In genomic region chr9:107961351-107961762, GRCm38 (mm10) we compare ENCODE assay signal across 11 mouse cellular contexts. TPM values are rescaled to one million over a fixed set of nuclear protein-coding genes. Genes with fewer than 3 reads are reported as not detected.
A peak's percentile ranks its signal among the peaks of the same experiment; 100 is the strongest.
DNase-seq lines count a peak whose midpoint lies in the region; ATAC-seq lines count a peak whose summit lies in the region.
"Had no signal": no experiment of that assay in that cellular context is flagged by ENCODE, and none has a peak within 500 bp of the region (broad histone marks: within the 10 kb centered on the region; RNA-seq: fewer than 3 reads in every experiment).

No protein-coding gene starts in this region.

- DNase-seq in midbrain, embryonic 10.5 days (ENCODE audit: low spot score), result no peak
- peak; percentile 81 to 90 for DNase-seq in frontal cortex, postnatal 36 days (ENCODE audit: low spot score in 2 of 2)
- peak; percentile 89 to 91 for DNase-seq in left cerebral cortex, adult 9 months (ENCODE audit: low spot score in 2 of 2)
- DNase-seq in right cerebral cortex, postnatal 36 days (ENCODE audit: low spot score in 2 of 2), result peak; percentile 85 to 91
- no peak for DNase-seq in cerebellum, postnatal 36 days
- DNase-seq in heart, adult 8-10 months (ENCODE audit: low spot score), result no peak
- no peak for DNase-seq in heart, postnatal 10 days

- peaks cover 26% of the 10 kb centered on the region for H3K4me1 ChIP-seq in midbrain, embryonic 13.5 days (replicated peaks)
- H3K4me1 ChIP-seq in midbrain, embryonic 10.5 days, result peaks cover 41% of the 10 kb centered on the region
- H3K4me1 ChIP-seq: embryonic facial prominence, embryonic 15.5 days; limb, embryonic 12.5 days had no signal

- H3K36me3 ChIP-seq in midbrain, embryonic 13.5 days, result peaks cover 11% of the 10 kb centered on the region; the same call in 1 of the 2 replicates
- H3K36me3 ChIP-seq in midbrain, embryonic 10.5 days, result peaks cover 99% of the 10 kb centered on the region

- peak overlapping the region; percentile 83 for H3K27ac ChIP-seq in midbrain, embryonic 13.5 days
- H3K27ac ChIP-seq in midbrain, embryonic 10.5 days (replicated peaks), result no peak overlapping the region
- H3K27ac ChIP-seq: embryonic facial prominence, embryonic 15.5 days; limb, embryonic 12.5 days had no signal

- WGBS in midbrain, embryonic 13.5 days, result 65% methylated on average over 10 of the region's 10 CpGs
- 84% methylated on average over 10 of the region's 10 CpGs for WGBS in midbrain, embryonic 10.5 days

- H3K27me3 ChIP-seq in midbrain, embryonic 13.5 days, result no peaks in the 10 kb centered on the region
- H3K27me3 ChIP-seq in midbrain, embryonic 10.5 days (ENCODE audit: low read depth, poor library complexity, severe bottlenecking), result no peaks in the 10 kb centered on the region
- H3K27me3 ChIP-seq: embryonic facial prominence, embryonic 15.5 days; limb, embryonic 12.5 days; megakaryocyte, embryonic 14.5 days had no signal

- peak overlapping the region; percentile 36 for H3K4me2 ChIP-seq in midbrain, embryonic 13.5 days (replicated peaks)
- H3K4me2 ChIP-seq: embryonic facial prominence, embryonic 15.5 days; limb, embryonic 12.5 days had no signal

- H3K9ac ChIP-seq in midbrain, embryonic 13.5 days (replicated peaks), result peak overlapping the region; percentile 24; the same call in 1 of the 2 replicates
- H3K9ac ChIP-seq: embryonic facial prominence, embryonic 15.5 days; limb, embryonic 12.5 days had no signal

- intact Hi-C loops in heart, postnatal 10 days (cut with DNase I), result no loop called here

- no peak overlapping the region for H3K4me3 ChIP-seq in midbrain, embryonic 13.5 days (replicated peaks)
- H3K4me3 ChIP-seq in midbrain, embryonic 10.5 days, result no peak overlapping the region
- H3K4me3 ChIP-seq: embryonic facial prominence, embryonic 15.5 days; limb, embryonic 12.5 days; megakaryocyte, embryonic 14.5 days had no signal

- no peaks in the 10 kb centered on the region for H3K9me3 ChIP-seq in midbrain, embryonic 13.5 days
- H3K9me3 ChIP-seq in midbrain, embryonic 10.5 days (replicated peaks), result no peaks in the 10 kb centered on the region
- H3K9me3 ChIP-seq: embryonic facial prominence, embryonic 15.5 days; limb, embryonic 12.5 days; megakaryocyte, embryonic 14.5 days had no signal

- ATAC-seq in midbrain, embryonic 13.5 days, result peak; percentile 59

RNA-seq across cellular contexts. Expression of gene Traip, which starts 11.4 kb away (rescaled TPM):
- polyA plus RNA-seq in midbrain, embryonic 13.5 days (2015; fragmentation: Nextera tagmentation; extraction: Ambion mirVana), result 15.0 and 15.1 TPM in 2 replicates
- polyA plus RNA-seq in midbrain, embryonic 10.5 days (2016; fragmentation: Nextera tagmentation; extraction: Ambion mirVana), result 35.8 and 41.7 TPM in 2 replicates
- 1 to 10 TPM in 1 of 4 experiments, under 1 TPM in 3; 0.33 to 1.6 (median 0.80) TPM for total RNA-seq in heart, adult 8-10 months (2022)
- 1 to 10 TPM; 3.3 to 4.0 TPM for total RNA-seq in heart, postnatal 10 days (2021)

RNA-seq across cellular contexts. Expression of gene Uba7, which starts 13.9 kb away (rescaled TPM):
- polyA plus RNA-seq in midbrain, embryonic 13.5 days (2015; fragmentation: Nextera tagmentation; extraction: Ambion mirVana), result 3.5 and 4.7 TPM in 2 replicates
- polyA plus RNA-seq in midbrain, embryonic 10.5 days (2016; fragmentation: Nextera tagmentation; extraction: Ambion mirVana), result 6.5 and 8.1 TPM in 2 replicates
- total RNA-seq in heart, adult 8-10 months (2022), result 10 to 100 TPM in 3 of 4 experiments, 1 to 10 TPM in 1; 8.8 to 20.8 (median 13.5) TPM
- 10 to 100 TPM; 13.4 to 15.7 TPM for total RNA-seq in heart, postnatal 10 days (2021)

RNA-seq across cellular contexts. Expression of gene Gm20661, which starts 21.5 kb away (rescaled TPM):
- 0.66 and 1.3 TPM in 2 replicates for polyA plus RNA-seq in midbrain, embryonic 13.5 days (2015; fragmentation: Nextera tagmentation; extraction: Ambion mirVana)
- polyA plus RNA-seq in midbrain, embryonic 10.5 days (2016; fragmentation: Nextera tagmentation; extraction: Ambion mirVana), result 0.83 and 1.2 TPM in 2 replicates
- total RNA-seq in heart, adult 8-10 months (2022), result under 1 TPM in 1 of 4 experiments, not detected in 3; 0.25 TPM
- under 1 TPM; 0.36 to 0.50 TPM for total RNA-seq in heart, postnatal 10 days (2021)

RNA-seq across cellular contexts. Expression of gene Inka1, which starts 24.3 kb away (rescaled TPM):
- 13.2 and 13.5 TPM in 2 replicates for polyA plus RNA-seq in midbrain, embryonic 13.5 days (2015; fragmentation: Nextera tagmentation; extraction: Ambion mirVana)
- polyA plus RNA-seq in midbrain, embryonic 10.5 days (2016; fragmentation: Nextera tagmentation; extraction: Ambion mirVana), result 29.7 and 32.1 TPM in 2 replicates
- total RNA-seq in heart, adult 8-10 months (2022), result 1 to 10 TPM; 6.0 to 9.5 (median 9.0) TPM
- total RNA-seq in heart, postnatal 10 days (2021), result 10 to 100 TPM; 23.3 to 28.0 TPM

RNA-seq across cellular contexts. Expression of gene Camkv, which starts 25.9 kb away (rescaled TPM):
- 18.9 and 19.9 TPM in 2 replicates for polyA plus RNA-seq in midbrain, embryonic 13.5 days (2015; fragmentation: Nextera tagmentation; extraction: Ambion mirVana)
- polyA plus RNA-seq in midbrain, embryonic 10.5 days (2016; fragmentation: Nextera tagmentation; extraction: Ambion mirVana), result 20.9 and 23.0 TPM in 2 replicates
- total RNA-seq in heart, adult 8-10 months (2022), result under 1 TPM in 2 of 4 experiments, not detected in 2; 0.16 to 0.66 TPM
- under 1 TPM; 0.14 to 0.37 TPM for total RNA-seq in heart, postnatal 10 days (2021)

Comparison
In these comparisons a context has a peak if more than half of its experiments do, and no peak if none do; other contexts are left out.
1. DNase-seq: peak in frontal cortex, postnatal 36 days (2 of 2), left cerebral cortex, adult 9 months (2 of 2) and right cerebral cortex, postnatal 36 days (2 of 2); none in midbrain, embryonic 10.5 days (single experiment), cerebellum, postnatal 36 days (0 of 2), heart, adult 8-10 months (single experiment) and heart, postnatal 10 days (0 of 2).